Mouse (Mus musculus): ENCODE data around the gene Prdm8.

The Prdm8 gene

DNA sequence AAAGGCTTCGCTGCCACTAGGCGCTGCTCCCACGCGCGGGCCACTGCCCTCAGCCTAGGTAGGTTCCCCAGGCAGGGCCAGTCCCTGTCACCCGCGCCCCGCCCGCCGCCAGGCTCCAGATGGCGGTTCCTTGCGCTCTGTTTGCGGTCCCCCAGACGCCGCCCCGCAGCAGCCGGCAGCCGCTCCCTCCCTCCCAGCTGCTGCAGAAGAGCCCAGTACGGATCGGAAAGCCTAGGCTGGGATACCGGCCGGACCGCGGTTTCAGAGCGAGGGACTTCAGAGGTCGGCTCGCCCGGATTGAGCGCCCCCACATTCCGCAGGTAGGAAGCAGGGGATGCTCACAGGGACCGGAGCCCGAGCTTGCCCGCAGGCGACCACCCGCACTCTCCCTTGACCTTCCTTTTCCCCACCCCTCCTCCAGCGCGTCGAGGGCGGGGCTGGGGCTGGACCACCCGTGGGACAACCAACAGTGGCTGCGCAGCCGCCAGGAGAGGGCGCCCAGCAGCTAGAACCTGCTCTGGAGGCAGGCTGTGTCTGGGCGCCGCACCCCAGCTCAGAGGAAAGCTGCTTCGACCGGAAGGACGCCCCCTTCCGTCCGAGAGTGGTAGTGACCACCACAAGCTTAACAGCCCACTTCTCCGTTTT lies at the start of gene Prdm8:
TSS of gene Prdm8 (plus strand) at position 19 of the 645 bp plus-strand sequence.
- peak; percentile 96 for DNase-seq (ENCODE audit: low spot score)

- DNase-seq (ENCODE audit: low spot score), result no peak
Observed at GRCm38 (mm10) chr5:98127074-98127473, 39.9 kb upstream of the Prdm8 start.

- DNase-seq (ENCODE audit: low spot score), result no peak
Observed at GRCm38 (mm10) chr5:98138545-98139296, 28.3 kb upstream of the Prdm8 start.

DNA sequence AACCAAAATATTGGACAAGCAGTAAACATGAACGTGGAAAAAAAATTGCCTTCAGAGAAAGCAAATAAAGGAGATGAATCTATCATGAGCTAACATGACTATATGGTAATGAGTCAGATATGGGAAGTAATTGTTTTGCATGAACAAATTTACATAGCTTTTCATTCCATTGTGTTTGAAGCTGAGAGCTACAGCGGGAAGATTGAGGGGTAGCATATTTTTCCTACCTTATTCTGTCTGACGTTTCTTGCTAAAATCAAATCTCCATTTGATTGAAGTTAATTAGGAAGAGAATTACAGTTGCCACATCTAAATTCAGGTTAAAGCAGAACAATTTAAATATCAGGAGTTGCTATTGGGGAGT lies 27.7 kb upstream of the Prdm8 start:
- no peak for DNase-seq (ENCODE audit: low spot score)

GRCm38 (mm10) chr5:98146895-98147294 lies 20.1 kb upstream of the Prdm8 start:
- DNase-seq (ENCODE audit: low spot score), result no peak

GRCm38 (mm10) chr5:98166116-98166515 lies 882 bp upstream of the Prdm8 start:
- peak; percentile 29 for DNase-seq (ENCODE audit: low spot score)

DNA sequence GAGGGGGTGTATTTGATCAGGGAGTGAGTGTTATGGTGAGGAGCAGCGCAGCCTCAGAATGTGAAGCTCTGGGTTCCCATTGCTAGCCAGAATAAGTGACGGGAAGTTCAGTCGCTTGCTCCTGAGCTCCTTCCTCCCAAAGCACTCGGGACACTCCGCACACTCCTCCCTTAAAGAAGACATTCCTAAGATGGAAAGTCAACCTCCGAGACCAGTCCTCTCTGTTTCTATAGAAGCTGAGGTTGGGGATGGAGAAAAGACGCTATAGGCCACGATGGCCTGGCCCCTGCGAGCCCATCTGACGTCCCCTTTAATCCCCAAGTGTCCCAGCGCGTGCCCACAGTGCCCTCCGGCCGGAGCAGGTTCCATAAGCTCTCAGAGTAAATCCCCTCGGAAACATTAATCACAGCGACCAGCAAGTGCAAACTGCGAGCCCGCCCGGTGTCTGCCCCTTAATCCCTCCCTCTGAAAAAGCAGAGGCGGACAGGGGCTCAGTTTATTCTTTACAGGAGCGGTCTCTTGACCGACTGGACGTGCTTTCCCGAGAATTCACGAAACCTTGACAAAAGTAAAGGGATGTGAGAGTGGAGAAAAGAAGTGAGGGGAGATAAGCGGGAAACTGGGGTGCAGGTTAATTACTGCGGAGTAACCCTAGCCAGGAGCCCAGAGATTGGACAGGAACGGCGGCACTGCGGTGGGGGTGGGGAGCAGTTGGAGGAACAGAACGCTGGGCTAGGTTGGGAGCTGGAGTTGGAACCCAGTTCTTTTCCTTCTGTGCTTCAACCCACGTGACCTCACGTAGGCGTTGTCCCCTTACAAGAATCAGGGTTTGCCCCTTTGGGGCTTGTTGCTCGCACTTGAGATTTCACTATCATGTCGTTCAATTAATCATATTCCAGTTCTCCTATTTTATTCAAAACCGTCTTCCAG lies 1.6 kb downstream of the Prdm8 start:
- DNase-seq (ENCODE audit: low spot score), result peak; percentile 44

DNA sequence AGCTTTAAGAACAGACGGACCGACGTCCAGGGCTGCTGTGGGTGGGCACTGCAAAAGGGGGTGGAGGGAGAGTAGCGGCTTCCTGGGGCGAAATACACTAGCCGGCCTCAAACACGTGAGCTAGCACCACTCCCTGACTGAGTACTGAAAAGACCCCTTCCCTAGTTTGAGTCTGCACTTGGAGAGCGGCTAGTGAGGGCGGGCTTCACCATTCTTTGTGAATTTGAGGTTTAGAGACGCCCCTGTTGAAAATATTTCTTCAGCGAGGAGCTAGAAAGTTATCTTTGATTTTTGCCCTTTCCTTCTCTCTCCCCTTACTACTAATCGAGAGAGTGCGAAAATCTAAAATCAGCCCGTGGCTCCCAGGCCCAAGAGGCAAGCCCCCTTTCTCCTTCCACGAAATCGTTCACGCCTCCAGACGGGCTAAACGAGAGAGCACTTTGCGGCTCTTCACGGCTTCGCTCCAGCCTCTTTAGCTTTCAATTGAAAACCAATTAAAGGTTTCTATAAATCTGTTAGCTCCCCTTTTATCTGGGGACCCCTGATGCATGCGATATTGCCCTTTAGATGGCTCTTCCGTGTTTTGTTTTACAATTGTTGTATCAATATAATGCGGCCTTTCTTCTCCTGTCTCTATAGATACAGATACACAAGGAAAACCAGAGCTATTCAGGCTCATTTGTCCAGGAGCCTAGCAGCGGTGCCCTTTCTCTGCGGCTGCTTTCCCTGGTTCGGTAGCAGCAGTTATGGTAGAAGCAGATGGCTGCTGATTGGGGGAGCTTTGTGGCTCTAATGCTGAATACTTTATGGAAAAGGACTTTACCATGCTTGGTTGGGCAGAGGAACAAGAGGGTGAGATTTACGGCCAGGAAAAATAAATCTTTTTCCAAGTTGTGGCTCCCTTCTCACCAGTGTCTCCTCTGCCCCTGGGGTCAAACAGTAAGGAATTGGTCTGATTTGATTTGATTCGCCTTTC lies 2.7 kb downstream of the Prdm8 start:
- DNase-seq (ENCODE audit: low spot score), result peak; percentile 62

DNA sequence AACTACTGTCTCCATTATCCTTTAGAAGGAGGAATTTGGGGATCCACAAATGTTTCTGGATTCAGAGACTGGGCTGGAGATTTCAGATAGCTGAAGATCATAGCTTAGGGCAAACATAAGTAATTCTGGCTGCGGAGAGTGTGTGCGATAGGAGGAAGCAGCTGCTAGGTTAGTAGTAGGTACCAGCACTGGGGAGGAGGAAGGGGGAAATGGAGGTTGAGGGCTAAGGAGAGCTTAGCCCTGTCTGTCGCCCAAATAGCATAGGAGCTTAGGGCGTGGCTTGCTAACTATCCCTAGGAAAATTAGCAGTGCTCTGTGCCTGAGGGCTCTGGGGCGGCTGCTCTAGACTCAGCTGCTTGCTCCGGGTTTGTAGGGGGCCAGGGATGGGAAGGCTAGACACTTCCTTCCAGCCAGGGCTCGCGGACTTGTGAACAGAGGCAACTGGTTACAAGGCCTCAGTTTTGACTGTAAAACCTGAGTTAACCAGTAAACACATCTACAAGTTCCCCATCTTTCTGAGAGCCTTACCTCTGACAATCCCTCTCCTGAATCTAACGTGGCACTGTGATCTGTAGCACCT lies 4.7 kb downstream of the Prdm8 start:
- DNase-seq (ENCODE audit: low spot score), result peak; percentile 10

DNA sequence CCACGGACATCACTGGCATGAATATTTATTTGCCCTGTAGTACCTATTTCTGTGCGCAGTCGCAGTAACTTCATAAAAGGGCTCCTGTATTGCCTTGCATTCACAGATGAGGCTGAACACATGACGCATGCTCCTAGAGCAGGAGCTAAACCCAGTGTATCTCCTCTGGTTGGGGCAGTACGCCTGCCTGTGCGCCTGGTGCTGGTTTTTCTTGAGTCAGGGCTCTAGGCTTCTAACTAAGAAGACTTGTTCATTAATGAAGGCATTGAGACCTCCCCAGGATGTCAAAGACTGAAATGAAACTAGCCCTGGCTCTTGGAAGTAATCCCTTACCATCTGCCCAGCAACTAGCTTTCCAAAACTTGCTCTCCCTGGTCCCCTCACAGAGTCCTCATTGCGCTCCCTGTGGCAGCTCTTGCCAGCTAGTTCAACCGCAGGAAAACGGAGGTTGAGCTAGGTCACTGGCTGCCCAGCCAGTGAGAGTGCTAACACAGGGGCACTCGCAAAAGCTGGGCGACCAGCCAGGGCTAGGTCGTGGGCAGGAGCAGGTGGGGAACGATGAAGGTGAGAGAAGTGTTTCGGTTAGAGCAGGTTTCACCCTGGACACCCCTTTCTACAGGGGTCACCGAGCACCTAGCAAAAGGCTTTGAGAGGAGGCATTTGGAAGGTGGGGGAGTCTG lies 5.6 kb downstream of the Prdm8 start:
- DNase-seq (ENCODE audit: low spot score), result peak; percentile 34

GRCm38 (mm10) chr5:98173694-98174093 lies 6.7 kb downstream of the Prdm8 start:
- DNase-seq (ENCODE audit: low spot score), result no peak

GRCm38 (mm10) chr5:98179606-98180005 lies 12.6 kb downstream of the Prdm8 start:
- DNase-seq (ENCODE audit: low spot score), result peak; percentile 52

DNA sequence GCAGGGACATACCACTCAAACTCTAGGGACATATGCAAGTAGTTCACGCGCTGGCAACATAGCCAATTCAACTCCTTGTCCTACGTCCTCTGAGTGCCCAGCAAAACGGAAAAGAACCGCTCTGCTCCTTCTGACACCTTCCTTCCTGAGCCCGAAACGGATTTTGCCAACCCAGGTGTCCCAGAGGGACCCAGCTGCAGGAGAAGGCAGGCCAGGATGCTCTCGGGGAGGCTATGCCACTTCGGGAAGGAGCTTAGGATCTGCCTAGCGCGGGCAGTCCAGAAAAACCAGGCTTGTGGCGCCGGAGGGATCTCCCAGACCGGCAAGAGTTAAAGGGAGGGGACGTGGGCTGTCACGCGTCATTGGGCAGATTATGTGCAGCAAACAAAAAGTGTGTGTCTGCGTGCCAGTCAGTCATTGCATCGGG lies 13.5 kb downstream of the Prdm8 start:
- DNase-seq (ENCODE audit: low spot score), result peak; percentile 77

DNA sequence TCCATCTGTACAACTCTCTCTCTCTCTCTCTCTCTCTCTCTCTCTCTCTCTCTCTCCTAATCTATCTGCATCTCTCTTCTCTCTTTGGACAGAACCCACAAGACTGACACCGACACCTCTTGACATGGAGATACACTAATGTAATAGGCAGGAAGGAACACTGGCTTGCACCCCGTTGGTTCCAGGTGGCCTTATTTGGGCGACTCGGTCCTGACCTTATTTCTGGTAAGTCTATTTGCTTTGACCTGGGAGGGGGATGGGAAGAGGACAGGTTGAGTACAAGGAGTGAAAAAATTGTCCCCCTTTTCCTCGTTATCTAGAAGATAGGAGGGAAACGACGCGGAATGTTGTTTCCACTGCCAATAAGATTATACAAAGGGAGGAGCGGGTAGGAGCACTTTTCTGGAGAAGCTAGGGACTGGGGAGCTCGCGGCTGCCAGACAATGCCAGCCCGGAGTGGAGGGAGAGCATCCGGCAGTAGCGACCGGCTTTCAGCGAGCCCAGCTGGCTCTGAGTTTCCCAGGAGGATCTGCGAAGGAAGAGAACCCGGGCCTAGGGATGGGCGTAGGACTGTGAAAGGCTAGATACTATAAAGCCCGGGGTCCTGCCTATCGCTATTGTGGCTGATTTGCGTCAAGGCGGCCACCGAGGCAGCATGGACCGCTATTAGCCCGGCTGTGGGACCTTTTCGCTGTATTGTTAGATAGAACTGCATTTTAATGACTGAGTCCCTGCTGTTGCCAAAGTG lies 14.1 kb downstream of the Prdm8 start:
- DNase-seq (ENCODE audit: low spot score), result peak; percentile 69

- DNase-seq (ENCODE audit: low spot score), result peak; percentile 34
Observed at GRCm38 (mm10) chr5:98181686-98182602, 14.9 kb downstream of the Prdm8 start.

GRCm38 (mm10) chr5:98182603-98182920 lies 15.6 kb downstream of the Prdm8 start:
- no peak for DNase-seq (ENCODE audit: low spot score)

GRCm38 (mm10) chr5:98183031-98183595 lies 16.1 kb downstream of the Prdm8 start:
- peak; percentile 37 for DNase-seq (ENCODE audit: low spot score)

DNA sequence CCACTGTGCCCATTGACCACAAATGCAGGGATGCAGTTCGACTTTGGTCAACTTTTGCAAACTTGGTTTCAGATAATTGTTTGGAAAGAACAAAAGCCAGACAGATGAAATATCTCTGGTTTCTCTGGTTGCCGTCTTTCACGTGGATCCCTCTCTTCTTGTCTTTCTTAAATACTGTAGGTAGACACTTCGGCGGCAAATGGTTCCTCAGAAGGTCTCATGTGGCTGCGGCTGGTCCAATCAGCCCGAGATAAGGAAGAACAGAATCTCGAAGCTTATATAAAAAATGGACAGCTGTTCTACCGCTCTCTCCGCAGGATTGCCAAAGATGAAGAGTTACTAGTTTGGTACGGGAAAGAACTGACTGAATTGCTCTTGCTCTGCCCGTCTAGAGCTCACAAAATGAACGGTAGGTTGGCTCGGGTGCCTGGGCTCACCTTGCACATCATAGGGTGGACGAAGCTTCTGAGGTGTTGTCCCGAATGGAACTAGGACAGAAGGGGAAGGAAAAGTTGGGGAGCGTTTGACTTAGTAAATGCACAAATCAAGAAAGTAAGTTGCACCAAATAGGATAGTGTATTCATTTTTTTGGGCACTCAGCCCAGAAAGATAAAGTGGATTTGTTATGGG lies 17.4 kb downstream of the Prdm8 start:
- DNase-seq (ENCODE audit: low spot score), result peak; percentile 37
